Mouse (Mus musculus): ENCODE measurements around the gene Bpifb5.
"Not testable (repeated sequence)": the region's sequence is repeated elsewhere in the genome, so short reads cannot be mapped to it uniquely, and the experiment has no call there.

Bpifb5 gene

DNA sequence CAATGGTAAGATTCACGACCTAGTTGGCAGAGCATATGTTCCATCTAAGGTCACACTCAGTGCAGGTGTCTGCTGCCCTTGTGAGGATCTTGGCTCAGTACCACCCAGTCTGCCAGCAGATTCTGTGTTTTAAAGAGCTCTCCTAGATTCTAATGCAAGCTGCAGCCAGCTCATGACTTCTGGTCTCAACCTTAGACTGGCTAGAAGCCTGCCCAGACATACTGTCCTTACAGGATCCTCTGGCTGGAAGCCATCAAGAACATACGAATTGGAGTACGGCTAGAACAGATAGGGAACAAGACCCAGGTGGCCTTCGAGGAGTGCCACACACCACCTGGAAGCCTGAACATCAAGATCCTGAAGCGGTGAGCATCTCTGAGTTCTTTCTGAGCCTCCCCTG is 4.3 kb downstream of the Bpifb5 start:
- in situ Hi-C loops (cut with MboI, MseI): no loop called here

GRCm38 (mm10) chr2:154233426-154233825 is 9.9 kb downstream of the Bpifb5 start:
- in situ Hi-C loops (cut with MboI, MseI): loop anchor here in 1 of 2 experiments (5.0 kb wide), 1 partner anchor 44 kb away; no protein-coding TSS in a partner anchor

- in situ Hi-C loops (cut with MboI, MseI): no loop called here
Measured at GRCm38 (mm10) chr2:154240771-154241170, 17.2 kb downstream of the Bpifb5 start.

DNA sequence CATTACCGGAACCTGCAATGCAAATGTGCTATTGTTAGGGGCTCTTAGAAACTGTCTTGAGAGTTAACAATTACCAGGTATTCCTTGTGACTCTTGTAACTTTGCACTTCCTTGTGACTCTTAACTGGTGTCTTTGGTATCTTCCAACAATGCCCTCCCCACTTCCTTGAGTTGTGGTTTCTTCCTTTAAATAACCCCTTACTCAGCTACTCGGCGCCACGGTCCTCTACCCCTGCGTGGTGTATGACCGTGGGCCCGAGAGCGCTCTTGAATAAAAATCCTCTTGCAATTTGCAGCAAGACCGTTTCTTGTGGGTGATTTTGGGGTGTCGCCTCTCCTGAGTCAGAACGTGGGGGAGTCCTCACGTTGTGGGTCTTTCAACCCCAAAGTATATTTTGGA is 19.2 kb downstream of the Bpifb5 start:
- in situ Hi-C loops (cut with MboI, MseI): not testable (repeated sequence)

DNA sequence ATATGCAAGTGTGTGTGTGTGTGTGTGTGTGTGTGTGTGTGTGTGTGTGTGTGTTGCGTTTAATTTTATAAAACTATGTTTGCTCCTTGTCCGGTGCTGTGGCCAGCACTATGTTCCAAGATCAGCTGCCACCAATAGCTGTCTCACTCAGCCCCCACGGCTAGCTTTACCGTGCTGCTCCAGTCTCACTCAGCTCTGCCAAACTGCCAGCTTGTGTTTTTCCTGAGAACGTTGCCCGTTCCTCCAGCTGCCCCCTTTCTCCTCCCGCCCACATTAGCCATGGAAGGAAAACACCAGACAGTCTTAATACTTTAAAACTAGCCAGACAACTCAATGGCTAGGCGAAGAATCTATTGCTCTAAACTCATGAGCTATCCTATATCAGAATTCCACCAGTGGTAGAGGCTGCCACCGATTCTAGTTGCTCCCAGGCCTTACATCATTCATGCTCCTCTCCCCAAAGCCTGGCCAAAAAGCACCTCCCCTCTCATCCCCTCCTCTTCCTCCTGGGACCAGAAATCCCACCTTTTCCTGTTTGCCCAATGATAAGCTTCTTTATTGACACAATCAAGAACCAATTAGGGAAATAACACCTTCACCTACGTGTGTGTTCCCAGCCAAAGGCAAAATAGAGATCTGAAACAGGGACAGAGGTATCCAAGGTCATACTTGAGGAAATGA is 20.0 kb downstream of the Bpifb5 start:
- in situ Hi-C loops (cut with MboI, MseI): no loop called here

- in situ Hi-C loops (cut with MboI, MseI): no loop called here
Measured at GRCm38 (mm10) chr2:154245322-154245721, 21.8 kb downstream of the Bpifb5 start.

- in situ Hi-C loops (cut with MboI, MseI): loop anchor here (5.0 to 10.0 kb wide), 2 partner anchors 52 to 1520 kb away; partner anchors contain the start of genes Bpifb9b (in 2 of the 2) and Mmp24 (in 1 of the 2)
Measured at GRCm38 (mm10) chr2:154255254-154255653, 31.7 kb downstream of the Bpifb5 start.

- in situ Hi-C loops (cut with MboI, MseI): loop anchor here (5.0 to 10.0 kb wide), 2 partner anchors 52 to 1519 kb away; partner anchors contain the start of genes Bpifb9b (in 2 of the 2) and Mmp24 (in 1 of the 2)
Measured at GRCm38 (mm10) chr2:154255770-154256169, 32.2 kb downstream of the Bpifb5 start.

DNA sequence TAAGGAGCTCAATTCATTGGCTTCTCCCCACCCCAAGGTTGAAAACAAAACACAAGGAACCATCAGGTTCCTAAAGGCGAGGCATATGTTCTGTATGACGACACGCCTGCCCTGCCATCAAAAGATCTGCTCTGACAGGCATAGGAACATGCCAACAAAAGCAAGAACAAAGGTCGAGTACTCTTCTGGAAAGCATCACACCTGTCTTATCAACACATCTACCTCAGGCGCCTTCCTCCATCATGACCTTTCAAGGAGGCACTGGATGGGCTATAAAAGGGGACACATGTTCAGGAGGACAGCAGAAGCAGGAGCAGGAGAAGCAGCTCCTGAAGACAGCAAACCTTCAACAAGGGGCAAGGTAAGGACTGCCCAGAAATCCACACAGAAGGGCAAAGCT is 34.0 kb downstream of the Bpifb5 start, which contains the start of gene Bpifb9a:
Bpifb9a (plus strand) TSS at position 301 of the 400 bp plus-strand sequence.
- in situ Hi-C loops (cut with MboI, MseI): loop anchor here (5.0 to 10.0 kb wide), 2 partner anchors 50 to 1517 kb away; partner anchors contain the start of genes Bpifb9b (in 2 of the 2) and Mmp24 (in 1 of the 2)

- in situ Hi-C loops (cut with MboI, MseI): not testable (repeated sequence)
Measured at GRCm38 (mm10) chr2:154264397-154264796, 40.9 kb downstream of the Bpifb5 start.
